Mouse (Mus musculus): Measurements from ENCODE around the gene Agtrap. TPM values are rescaled to one million over a fixed set of nuclear protein-coding genes. Genes with fewer than 3 reads are reported as not detected.
A peak's percentile ranks its signal among the peaks of the same experiment; 100 is the strongest.

Gene Agtrap
- 45.2 and 45.4 TPM in 2 replicates for polyA plus RNA-seq (2012; rRNA removed)

GRCm38 (mm10) chr4:148087907-148088527 is at the start of gene Agtrap:
Gene Agtrap (minus strand): TSS chr4:148088031.
- Histone ChIP-seq H3K4me3 (ENCODE audit: control insufficient read depth, low read depth, low read length) (peak within 1 kb of the TSS; percentile 94), H3K27ac (ENCODE audit: control insufficient read depth, insufficient read depth, low read depth, low read length) (peak within 1 kb of the TSS; percentile 92), H3K36me3 (ENCODE audit: control insufficient read depth, insufficient read depth, low read length) (no peaks in the 10 kb centered on the region), H3K4me1 (ENCODE audit: control insufficient read depth, insufficient read depth, low read length) (peaks cover 18% of the 10 kb centered on the region), H3K27me3 (ENCODE audit: control insufficient read depth, insufficient read depth, low read length) (no peaks in the 10 kb centered on the region)
- TF ChIP-seq POLR2A (IDR thresholded peaks at IDR 0.05; ENCODE audit: control insufficient read depth, low read depth, low read length) = peak; percentile 90
- TF ChIP-seq CTCF (IDR thresholded peaks at IDR 0.05; ENCODE audit: control insufficient read depth, insufficient read depth, insufficient replicate concordance, low read depth, low read length) = no peak

GRCm38 (mm10) chr4:148137503-148137902 is 49.7 kb upstream of the Agtrap start:
- no peaks in the 10 kb centered on the region; the same call in 1 of the 2 replicates for H3K4me1 ChIP-seq (ENCODE audit: control insufficient read depth, insufficient read depth, low read length)

GRCm38 (mm10) chr4:148134988-148135387 is 47.2 kb upstream of the Agtrap start:
- no peaks in the 10 kb centered on the region for H3K27me3 ChIP-seq (ENCODE audit: control insufficient read depth, insufficient read depth, low read length)
- TF ChIP-seq POLR2A (IDR thresholded peaks at IDR 0.05; ENCODE audit: control insufficient read depth, low read depth, low read length) = no peak
- no peak overlapping the region for H3K4me3 ChIP-seq (ENCODE audit: control insufficient read depth, low read depth, low read length)
- no peaks in the 10 kb centered on the region for H3K36me3 ChIP-seq (ENCODE audit: control insufficient read depth, insufficient read depth, low read length)
- H3K4me1 ChIP-seq (ENCODE audit: control insufficient read depth, insufficient read depth, low read length) = peaks cover 6% of the 10 kb centered on the region
- H3K27ac ChIP-seq (ENCODE audit: control insufficient read depth, insufficient read depth, low read depth, low read length) = no peak overlapping the region

More at GRCm38 (mm10) chr4:148137503-148137902, 49.7 kb upstream of the Agtrap start:
- H3K4me3 ChIP-seq (ENCODE audit: control insufficient read depth, low read depth, low read length) = no peak overlapping the region
- TF ChIP-seq POLR2A (IDR thresholded peaks at IDR 0.05; ENCODE audit: control insufficient read depth, low read depth, low read length) (no peak), CTCF (IDR thresholded peaks at IDR 0.05; ENCODE audit: control insufficient read depth, insufficient read depth, insufficient replicate concordance, low read depth, low read length) (no peak)
- no peak overlapping the region for H3K27ac ChIP-seq (ENCODE audit: control insufficient read depth, insufficient read depth, low read depth, low read length)
- H3K27me3 ChIP-seq (ENCODE audit: control insufficient read depth, insufficient read depth, low read length) = no peaks in the 10 kb centered on the region
- H3K36me3 ChIP-seq (ENCODE audit: control insufficient read depth, insufficient read depth, low read length) = no peaks in the 10 kb centered on the region

DNA sequence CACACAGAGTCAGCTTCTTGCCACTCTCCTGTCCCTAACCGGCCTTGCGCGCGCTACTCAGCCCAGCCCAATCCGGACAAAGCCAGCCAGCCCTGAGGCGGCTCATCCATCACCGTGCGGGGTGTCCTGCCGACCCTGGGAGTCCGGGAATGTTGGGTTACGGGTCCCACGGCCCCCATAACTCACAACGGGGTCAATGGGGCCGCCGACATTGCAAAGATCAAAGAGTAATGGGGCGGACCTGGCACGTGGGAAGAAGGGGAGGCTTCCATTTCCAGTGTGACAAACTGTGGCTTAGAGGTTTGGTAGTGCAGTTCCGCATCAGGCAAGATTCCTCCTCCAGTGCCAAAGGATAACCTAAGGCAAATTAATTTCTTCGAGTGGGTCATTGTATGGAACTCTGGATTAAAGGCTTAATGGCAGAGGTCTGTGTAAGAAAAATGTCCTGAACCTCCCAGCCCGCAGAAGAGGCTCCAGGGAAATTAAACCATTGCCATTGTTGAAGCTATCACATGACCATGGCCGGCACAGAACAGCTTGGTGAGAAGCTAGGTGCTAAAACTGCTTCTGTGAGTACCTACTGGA is 43.8 kb upstream of the Agtrap start:
- no peaks in the 10 kb centered on the region for H3K36me3 ChIP-seq (ENCODE audit: control insufficient read depth, insufficient read depth, low read length)
- no peak overlapping the region for H3K27ac ChIP-seq (ENCODE audit: control insufficient read depth, insufficient read depth, low read depth, low read length)
- H3K27me3 ChIP-seq (ENCODE audit: control insufficient read depth, insufficient read depth, low read length) = no peaks in the 10 kb centered on the region
- peak overlapping the region; percentile 34; the same call in 1 of the 2 replicates for H3K4me3 ChIP-seq (ENCODE audit: control insufficient read depth, low read depth, low read length)
- peaks cover 6% of the 10 kb centered on the region for H3K4me1 ChIP-seq (ENCODE audit: control insufficient read depth, insufficient read depth, low read length)
- TF ChIP-seq POLR2A (IDR thresholded peaks at IDR 0.05; ENCODE audit: control insufficient read depth, low read depth, low read length) (no peak), CTCF (IDR thresholded peaks at IDR 0.05; ENCODE audit: control insufficient read depth, insufficient read depth, insufficient replicate concordance, low read depth, low read length) (no peak)

DNA sequence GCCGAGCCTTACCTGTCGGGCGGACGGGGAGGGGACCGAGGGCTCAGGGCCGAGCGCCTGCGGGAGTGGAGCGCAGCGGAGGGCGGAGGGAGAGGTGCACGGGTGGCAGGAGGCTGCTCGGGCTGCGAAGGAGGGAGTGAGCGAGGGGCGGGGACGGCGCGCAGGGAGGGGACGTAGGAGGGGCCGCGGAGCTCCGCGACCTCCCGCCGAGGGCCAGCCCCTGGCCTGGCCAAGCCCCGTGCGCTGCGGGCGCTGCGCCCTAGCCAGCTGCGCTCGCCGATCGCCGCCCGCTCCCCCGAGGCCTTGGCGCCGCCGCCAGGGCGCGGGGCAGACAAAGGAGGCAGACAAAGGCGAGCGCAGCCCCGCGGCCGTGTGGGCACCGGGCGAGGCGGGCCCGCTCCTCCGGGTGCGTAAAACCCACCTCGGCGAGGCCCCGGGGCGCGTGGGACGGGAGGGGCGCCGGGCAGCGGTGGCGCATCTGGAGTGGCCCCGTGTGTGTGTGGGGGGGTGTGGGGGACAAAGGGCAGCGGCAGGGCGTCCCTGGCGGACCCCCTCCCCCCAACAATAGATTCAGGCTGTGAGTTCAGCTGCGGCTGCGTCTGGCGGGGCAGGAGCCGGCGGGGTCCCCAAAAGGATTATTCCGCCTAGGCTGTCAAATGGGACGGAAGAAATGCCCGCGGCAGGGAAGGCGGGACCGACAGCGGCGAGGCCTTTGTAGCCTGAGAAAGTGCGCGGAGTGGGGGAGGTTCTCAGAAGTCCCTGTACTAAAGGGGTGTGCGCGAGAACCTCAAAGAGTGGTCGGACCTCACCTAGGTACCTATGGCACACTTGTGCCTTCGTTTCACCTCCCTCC is 43.0 kb upstream of the Agtrap start, which contains the start of gene Draxin:
Draxin (minus strand) TSS at position 138 of the 853 bp plus-strand sequence.
- H3K36me3 ChIP-seq (ENCODE audit: control insufficient read depth, insufficient read depth, low read length) = no peaks in the 10 kb centered on the region
- peak within 1 kb of the TSS; percentile 34 for H3K4me3 ChIP-seq (ENCODE audit: control insufficient read depth, low read depth, low read length)
- no peak within 1 kb of the TSS for H3K27ac ChIP-seq (ENCODE audit: control insufficient read depth, insufficient read depth, low read depth, low read length)
- TF ChIP-seq POLR2A (IDR thresholded peaks at IDR 0.05; ENCODE audit: control insufficient read depth, low read depth, low read length) (no peak), CTCF (IDR thresholded peaks at IDR 0.05; ENCODE audit: control insufficient read depth, insufficient read depth, insufficient replicate concordance, low read depth, low read length) (no peak)
- H3K4me1 ChIP-seq (ENCODE audit: control insufficient read depth, insufficient read depth, low read length) = peaks cover 6% of the 10 kb centered on the region
- H3K27me3 ChIP-seq (ENCODE audit: control insufficient read depth, insufficient read depth, low read length) = no peaks in the 10 kb centered on the region

DNA sequence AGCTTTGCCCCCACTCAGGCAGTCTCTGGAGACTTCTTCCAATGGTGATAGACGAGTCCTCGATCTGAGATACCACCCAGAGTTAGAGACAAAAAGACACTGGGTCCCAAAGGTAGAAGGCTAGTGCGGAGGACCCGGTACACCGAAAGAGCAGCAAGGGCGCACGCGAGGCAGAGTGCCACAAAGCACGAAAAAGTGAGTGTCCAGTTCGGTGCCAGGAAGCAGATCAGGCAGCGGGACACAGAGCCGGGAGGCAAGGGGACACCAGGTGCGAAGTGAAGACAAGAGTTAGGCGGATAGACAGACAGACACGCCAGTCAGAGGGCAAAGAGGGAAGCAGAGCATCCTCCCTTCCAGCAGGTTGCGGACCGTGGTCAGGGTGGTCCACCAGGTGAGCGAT is 42.3 kb upstream of the Agtrap start, which contains the start of gene Mad2l2:
Mad2l2 (plus strand) TSS at position 252 of the 400 bp plus-strand sequence.
- TF ChIP-seq CTCF (IDR thresholded peaks at IDR 0.05; ENCODE audit: control insufficient read depth, insufficient read depth, insufficient replicate concordance, low read depth, low read length) (no peak), POLR2A (IDR thresholded peaks at IDR 0.05; ENCODE audit: control insufficient read depth, low read depth, low read length) (no peak)
- Histone ChIP-seq H3K4me1 (ENCODE audit: control insufficient read depth, insufficient read depth, low read length) (peaks cover 6% of the 10 kb centered on the region), H3K4me3 (ENCODE audit: control insufficient read depth, low read depth, low read length) (peak within 1 kb of the TSS; percentile 19), H3K36me3 (ENCODE audit: control insufficient read depth, insufficient read depth, low read length) (no peaks in the 10 kb centered on the region), H3K27ac (ENCODE audit: control insufficient read depth, insufficient read depth, low read depth, low read length) (no peak within 1 kb of the TSS), H3K27me3 (ENCODE audit: control insufficient read depth, insufficient read depth, low read length) (no peaks in the 10 kb centered on the region)

GRCm38 (mm10) chr4:148128672-148129071 is 40.8 kb upstream of the Agtrap start:
- no peaks in the 10 kb centered on the region for H3K27me3 ChIP-seq (ENCODE audit: control insufficient read depth, insufficient read depth, low read length)
- TF ChIP-seq CTCF (IDR thresholded peaks at IDR 0.05; ENCODE audit: control insufficient read depth, insufficient read depth, insufficient replicate concordance, low read depth, low read length) = no peak
- no peak for TF ChIP-seq POLR2A (IDR thresholded peaks at IDR 0.05; ENCODE audit: control insufficient read depth, low read depth, low read length)
- H3K27ac ChIP-seq (ENCODE audit: control insufficient read depth, insufficient read depth, low read depth, low read length) = no peak overlapping the region
- no peaks in the 10 kb centered on the region for H3K36me3 ChIP-seq (ENCODE audit: control insufficient read depth, insufficient read depth, low read length)
- H3K4me3 ChIP-seq (ENCODE audit: control insufficient read depth, low read depth, low read length) = no peak overlapping the region
- peaks cover 6% of the 10 kb centered on the region for H3K4me1 ChIP-seq (ENCODE audit: control insufficient read depth, insufficient read depth, low read length)

Measured in testis, adult 2 months (tissue).